Mouse (Mus musculus) urinary bladder, postnatal 10 days (tissue): Measurements from ENCODE around the gene Olfr635.
"Not testable (repeated sequence)": the region's sequence is repeated elsewhere in the genome, so short reads cannot be mapped to it uniquely, and the experiment has no call there.

Experiments used
- DNase-seq: peaks from one replicate; pipeline ENCODE4 v3.0.0; 2022; ENCODE audit warnings: low spot score

Gene Olfr635

DNA sequence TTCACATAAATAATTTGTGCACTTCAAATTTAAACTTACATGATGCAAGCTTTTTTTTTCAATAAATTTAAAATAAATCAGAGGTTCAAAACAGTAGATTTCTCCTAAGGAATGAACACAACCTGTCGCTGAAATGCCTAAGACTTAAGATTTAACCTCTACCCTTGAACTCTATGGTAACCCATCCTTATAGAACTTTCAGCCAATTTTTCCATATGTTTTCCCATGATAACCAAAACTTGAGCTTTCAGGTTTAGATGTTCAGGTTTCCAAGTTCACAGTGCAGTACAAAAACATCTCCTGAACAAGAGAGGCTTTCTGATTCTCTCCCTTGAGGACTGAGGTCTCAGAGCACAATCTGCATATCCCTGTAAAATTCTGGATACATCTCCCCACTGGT is at the start of gene Olfr635:
TSS of gene Olfr635 (plus strand) at position 301 of the 400 bp plus-strand sequence.
- DNase-seq, result no peak

DNA sequence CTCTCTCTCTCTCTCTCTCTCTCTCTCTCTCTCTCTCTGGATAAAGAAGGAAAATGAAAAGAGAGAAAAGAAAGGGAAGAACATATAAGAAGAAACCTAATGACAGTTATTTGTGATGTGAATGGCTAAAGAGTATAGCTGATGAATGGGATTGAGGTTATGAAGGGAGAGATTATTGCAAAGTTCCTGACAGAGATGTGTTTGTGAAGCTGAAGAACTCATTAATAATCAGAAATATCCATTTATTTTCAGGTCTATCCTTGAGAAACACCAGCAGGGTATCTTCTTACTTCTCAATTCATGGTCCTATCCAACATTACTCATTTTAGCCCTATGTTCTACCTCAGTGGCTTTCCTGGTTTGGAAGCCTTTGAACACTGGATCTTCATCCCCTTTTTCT is 42.4 kb upstream of the Olfr635 start, which contains the start of gene Olfr631:
TSS of gene Olfr631 (plus strand) at position 301 of the 400 bp plus-strand sequence.
- no peak for DNase-seq

DNA sequence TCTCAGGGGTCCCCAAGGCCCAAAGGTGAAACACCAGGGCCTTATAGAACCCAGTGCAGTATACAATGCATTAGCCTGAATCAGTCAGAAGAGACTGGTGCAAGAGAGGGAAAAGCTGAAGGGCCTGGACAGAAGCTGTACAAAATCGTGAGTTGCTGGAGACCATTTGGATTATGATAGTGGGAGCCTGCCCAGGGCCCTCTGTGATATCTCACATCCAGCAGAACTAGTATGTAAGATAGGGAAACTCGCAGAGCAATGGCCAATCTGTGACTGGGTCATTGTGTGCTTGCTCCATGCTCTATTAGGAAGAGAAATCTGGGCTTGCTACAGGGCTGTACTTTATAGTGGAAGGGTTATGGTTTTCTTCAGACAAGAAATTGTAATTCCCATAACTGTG is 36.7 kb upstream of the Olfr635 start, which contains the start of gene Olfr632:
TSS of gene Olfr632 (plus strand) at position 84 of the 400 bp plus-strand sequence.
- no peak for DNase-seq

DNA sequence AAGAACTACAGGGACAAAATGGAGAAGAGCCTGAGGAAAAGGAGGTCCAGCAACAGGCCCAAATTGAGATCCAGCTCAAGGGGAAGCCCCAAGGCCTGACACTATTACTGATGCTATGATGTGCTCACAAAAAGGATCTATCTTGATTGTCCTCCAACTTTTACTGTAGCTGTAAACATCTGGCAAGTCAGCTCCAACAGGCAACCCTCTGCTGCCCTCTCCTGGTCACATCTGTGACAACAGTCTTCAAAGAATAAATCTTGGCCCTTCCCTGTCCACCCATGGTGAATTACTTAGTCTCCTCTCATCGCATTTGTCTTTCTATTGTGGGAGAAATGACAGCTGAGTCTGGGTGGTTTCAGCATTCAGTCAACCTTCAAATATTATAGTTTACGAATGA is 28.2 kb upstream of the Olfr635 start:
- DNase-seq, result no peak

DNA sequence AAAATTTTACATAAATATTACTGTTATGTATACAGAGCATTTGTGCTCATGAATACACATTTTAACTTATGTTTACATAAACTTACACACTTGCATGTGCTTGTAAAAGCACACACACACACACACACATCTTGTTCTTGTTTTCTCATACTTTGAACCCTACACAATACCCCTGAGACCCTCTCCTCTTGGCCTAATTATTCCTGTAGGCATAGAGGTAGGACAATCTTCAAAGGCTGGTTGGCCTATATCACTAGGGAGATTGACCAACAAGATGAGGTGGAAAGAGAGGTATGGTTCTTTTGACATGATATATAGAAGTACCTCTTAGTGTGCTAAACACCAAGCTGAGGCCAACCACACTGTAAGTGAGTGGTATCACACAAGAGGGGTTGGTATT is 26.8 kb upstream of the Olfr635 start, which contains the start of gene Olfr633:
TSS of gene Olfr633 (plus strand) at position 301 of the 400 bp plus-strand sequence.
- DNase-seq, result no peak

DNA sequence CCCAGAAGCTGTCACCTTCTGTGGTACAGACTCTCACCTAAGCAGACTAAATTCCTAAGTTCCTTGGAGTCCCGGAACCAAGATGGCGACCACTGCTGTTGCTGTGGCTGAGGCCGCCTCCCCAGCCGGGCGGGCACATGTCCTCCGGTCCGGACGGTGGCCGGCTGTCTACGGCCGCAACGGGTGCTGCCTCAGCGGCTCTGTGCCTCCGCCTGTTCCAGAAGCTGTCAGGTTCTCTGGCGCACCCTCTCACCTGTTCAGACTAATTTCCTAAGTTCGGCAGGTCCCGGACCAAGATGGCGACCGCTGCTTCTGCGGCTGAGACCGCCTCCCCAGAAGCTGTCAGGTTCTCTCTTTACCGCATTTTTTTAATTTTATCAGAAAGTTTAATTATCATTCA is 4.1 kb upstream of the Olfr635 start:
- not testable (repeated sequence) for DNase-seq

DNA sequence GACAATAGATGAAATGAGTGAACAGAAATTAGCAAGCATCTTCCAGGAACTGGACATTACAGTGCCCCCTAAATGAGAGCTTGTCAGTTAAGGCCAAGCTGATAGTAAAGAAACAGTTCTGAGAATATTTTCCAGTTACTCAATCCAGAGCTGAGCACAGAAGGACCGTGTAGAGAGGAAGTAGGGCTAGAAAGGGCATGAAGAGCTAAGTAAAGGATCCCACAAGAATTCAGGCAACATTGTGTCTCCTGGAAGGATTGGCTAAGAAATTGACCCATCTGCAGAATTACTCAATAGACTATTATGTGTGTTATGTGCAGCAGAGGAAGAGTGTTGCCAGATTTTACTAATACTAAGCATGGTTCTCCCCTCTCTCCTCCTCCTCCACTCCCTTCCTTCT is 830 bp downstream of the Olfr635 start:
- no peak for DNase-seq

DNA sequence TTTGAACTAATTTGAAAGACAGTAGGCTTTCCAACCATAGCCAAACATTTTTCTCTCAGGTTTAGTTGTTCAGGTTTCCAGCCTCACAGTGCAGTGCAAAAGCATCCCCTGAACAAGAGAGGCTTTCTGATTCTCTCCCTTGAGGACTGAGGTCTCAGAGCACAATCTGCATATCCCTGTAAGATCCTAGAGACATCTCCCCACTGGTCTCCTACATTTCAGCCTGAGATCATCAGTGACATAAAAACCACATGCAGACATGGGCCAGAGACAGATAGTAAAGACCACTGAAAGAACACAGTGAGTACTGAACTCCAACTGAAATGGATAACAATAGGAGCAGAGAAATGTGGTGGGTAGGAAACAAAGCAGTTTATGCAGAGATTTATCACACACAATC is 27.5 kb downstream of the Olfr635 start, which contains the start of gene Olfr638:
TSS of gene Olfr638 (plus strand) at position 301 of the 400 bp plus-strand sequence.
- no peak for DNase-seq

DNA sequence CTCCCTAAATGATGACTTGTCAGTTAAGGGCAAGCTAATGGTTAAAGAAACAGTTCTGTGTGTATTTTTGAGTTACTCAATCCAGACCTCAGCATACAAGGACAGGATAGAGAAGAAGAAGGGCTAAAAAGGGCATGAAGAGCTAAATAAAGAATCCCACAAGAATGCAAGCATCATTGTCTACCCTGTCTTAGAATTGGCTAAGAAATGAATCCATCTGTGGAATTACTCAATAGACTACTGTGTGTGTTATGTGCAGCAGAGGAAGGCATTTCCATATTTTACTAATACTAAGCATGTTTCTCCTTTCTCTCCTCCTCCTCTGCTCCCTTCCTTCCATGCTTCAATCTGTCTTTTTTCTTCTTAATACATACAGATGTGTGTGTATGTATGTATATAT is 28.2 kb downstream of the Olfr635 start:
- DNase-seq, result no peak

DNA sequence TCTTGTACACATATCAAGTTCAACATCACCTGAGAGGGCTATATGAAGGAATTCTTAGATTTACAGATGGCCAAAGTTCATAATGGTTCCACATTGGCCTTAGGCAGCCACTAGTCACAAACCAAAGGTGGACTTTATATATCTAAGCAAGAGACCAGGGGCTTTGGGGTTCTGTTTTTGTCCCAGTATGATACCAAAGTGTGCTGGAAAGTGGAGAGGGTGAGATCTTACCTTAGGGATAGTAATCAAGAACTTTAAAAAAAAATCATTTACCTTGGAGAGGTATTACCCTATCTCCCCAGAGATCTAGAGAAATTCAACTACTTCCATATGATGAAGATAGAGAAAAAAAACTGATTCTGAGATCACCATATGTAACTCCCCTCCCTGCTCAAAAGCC is 46.3 kb downstream of the Olfr635 start, which contains the start of gene Olfr639:
TSS of gene Olfr639 (minus strand) at position 101 of the 400 bp plus-strand sequence.
- DNase-seq, result no peak

DNA sequence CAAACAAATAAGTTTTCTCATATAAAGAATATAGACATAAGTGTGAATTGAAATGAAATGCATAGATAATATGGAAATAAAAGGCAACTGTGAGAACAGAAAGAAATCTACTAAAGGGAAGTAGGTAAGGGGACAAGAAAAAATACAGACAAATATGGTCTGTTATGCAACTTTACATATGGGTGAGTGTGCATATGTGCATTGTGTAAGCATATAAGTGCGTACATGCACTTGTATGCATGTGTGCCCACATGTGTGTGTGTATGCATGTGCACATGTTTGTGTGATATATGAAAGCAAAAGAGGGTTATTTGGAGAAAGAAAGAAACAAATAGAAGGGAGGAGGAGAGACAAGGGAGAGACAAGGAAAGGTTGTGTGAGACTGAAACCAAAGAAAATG is 48.0 kb downstream of the Olfr635 start:
- DNase-seq, result no peak

DNA sequence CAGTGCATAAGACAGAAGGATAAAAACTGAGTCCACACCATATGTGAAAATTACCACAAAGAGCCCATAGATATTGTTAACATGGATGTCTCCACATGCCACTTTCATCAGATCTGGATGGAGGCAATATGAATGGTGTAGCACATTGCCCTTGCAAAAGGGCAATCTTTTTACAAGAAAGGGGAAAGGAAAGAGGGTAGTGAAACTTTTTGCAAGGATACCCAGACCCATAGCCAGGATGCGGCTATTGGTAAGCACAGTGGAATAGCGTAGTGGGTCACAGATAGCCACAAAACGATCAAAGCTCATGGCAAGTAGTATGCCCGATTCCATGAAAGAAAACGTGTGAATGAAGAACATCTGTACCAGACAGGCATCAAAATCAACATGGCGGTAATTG is 50.7 kb downstream of the Olfr635 start:
- no peak for DNase-seq

DNA sequence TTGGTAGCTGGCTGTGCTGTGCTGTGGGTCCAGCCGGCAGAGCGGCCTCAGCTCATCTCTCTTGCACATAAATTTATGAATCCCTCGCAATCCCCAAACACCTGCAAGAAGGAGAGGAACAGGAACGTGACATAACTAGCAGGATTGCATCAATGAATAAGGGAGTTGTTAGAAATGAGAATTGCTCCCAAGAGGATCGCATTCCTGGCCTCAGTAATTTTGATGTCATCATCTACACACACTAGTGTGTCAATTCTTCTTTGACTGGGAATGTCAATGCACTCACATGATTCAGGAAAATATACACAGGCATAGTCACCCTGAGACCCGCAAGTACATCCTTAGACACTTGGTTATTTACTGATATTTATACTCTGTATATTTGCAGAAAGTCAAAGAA is 54.5 kb downstream of the Olfr635 start, which contains the start of gene Olfr640:
TSS of gene Olfr640 (minus strand) at position 101 of the 400 bp plus-strand sequence.
- DNase-seq, result no peak

DNA sequence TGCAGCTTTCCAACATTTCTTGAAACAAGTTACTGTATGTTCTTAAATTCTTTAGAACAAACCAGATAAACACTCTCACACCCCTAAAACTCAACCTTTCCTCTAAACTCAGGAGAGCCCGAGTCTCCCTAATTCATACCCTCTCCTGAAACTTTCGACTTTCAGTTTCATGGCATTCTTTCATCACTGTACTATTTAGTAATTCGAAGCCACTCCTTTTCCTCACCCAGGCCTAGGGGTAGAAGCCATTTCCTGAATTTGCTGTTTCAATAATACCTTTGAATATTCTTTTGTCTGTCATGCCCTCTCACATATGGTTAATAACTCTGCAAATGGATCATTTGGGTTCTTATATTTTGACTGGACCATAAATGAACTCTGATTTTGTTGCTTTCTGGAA is 56.0 kb downstream of the Olfr635 start:
- no peak for DNase-seq

DNA sequence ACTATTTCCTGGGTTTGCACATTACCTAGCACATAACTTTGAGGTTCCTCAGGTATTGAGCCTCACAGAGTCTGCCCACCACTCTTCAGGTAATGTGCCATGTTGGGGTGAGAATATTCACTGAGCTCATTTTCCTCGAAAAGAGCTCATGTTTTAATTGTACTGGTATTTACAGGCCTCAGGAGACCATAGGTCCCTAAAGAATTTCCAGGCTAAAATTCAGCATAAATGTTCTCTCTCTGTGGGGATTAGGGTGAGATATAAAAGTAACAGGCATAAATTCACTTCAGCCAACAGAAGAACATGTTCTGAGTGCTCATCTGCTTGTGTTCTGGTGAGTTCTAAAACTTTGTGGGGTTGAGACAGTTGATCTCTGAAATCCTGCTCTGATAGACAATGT is 64.2 kb downstream of the Olfr635 start, which contains the start of gene Olfr641:
TSS of gene Olfr641 (plus strand) at position 301 of the 400 bp plus-strand sequence.
- no peak for DNase-seq
